Mouse (Mus musculus): ENCODE measurements around the gene Slc20a1.

Gene Slc20a1

GRCm38 (mm10) chr2:129198436-129199327 lies at the start of gene Slc20a1:
Gene Slc20a1 (plus strand): TSS chr2:129198764.
- DNase-seq: peak; percentile 98

- DNase-seq: no peak
Observed at GRCm38 (mm10) chr2:129148836-129149235, 49.7 kb upstream of the Slc20a1 start.

- no peak for DNase-seq
Observed at GRCm38 (mm10) chr2:129150386-129150785, 48.2 kb upstream of the Slc20a1 start.

- DNase-seq: no peak
Observed at GRCm38 (mm10) chr2:129151111-129151510, 47.5 kb upstream of the Slc20a1 start.

- DNase-seq: no peak
Observed at GRCm38 (mm10) chr2:129152751-129153150, 45.8 kb upstream of the Slc20a1 start.

GRCm38 (mm10) chr2:129164815-129165214 lies 33.7 kb upstream of the Slc20a1 start:
- no peak for DNase-seq

- no peak for DNase-seq
Observed at GRCm38 (mm10) chr2:129166466-129167463, 31.8 kb upstream of the Slc20a1 start.

GRCm38 (mm10) chr2:129173386-129173785 lies 25.2 kb upstream of the Slc20a1 start:
- no peak for DNase-seq

- peak; percentile 43 for DNase-seq
Observed at GRCm38 (mm10) chr2:129174474-129174873, 24.1 kb upstream of the Slc20a1 start.

- no peak for DNase-seq
Observed at GRCm38 (mm10) chr2:129175636-129176035, 22.9 kb upstream of the Slc20a1 start.

GRCm38 (mm10) chr2:129176676-129177420 lies 21.7 kb upstream of the Slc20a1 start:
- DNase-seq: no peak

- DNase-seq: no peak
Observed at GRCm38 (mm10) chr2:129177661-129178060, 20.9 kb upstream of the Slc20a1 start.

- no peak for DNase-seq
Observed at GRCm38 (mm10) chr2:129178182-129178908, 20.2 kb upstream of the Slc20a1 start.

GRCm38 (mm10) chr2:129179946-129180853 lies 18.4 kb upstream of the Slc20a1 start:
- DNase-seq: no peak

- no peak for DNase-seq
Observed at GRCm38 (mm10) chr2:129181509-129181908, 17.1 kb upstream of the Slc20a1 start.

- no peak for DNase-seq
Observed at GRCm38 (mm10) chr2:129182412-129182811, 16.2 kb upstream of the Slc20a1 start.

- DNase-seq: no peak
Observed at GRCm38 (mm10) chr2:129183561-129184031, 15.0 kb upstream of the Slc20a1 start.

GRCm38 (mm10) chr2:129184853-129185252 lies 13.7 kb upstream of the Slc20a1 start:
- no peak for DNase-seq

- no peak for DNase-seq
Observed at GRCm38 (mm10) chr2:129185611-129186290, 12.8 kb upstream of the Slc20a1 start.
